In the genomic region with DNA sequence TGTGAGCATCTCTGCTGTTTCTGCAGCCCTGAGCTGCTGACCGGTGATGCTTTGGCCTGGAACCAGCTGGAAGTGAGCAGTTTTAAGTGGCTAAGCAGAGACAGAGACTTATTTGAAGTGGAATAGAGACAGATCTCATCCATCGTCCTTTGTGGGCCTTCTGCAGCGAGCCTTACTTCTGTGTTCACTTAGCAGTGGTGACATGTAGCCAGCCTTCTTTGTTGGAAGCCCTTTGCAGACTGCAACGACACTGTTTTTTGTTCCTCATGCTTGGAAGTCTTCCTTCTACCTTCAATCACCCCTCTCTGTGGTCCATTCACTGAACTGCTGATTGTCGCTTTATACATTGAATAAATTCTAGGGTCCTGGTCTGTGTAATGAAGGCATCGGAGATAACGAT, we compare ENCODE assay signal across 16 mouse cellular contexts. TPM values are rescaled to one million over a fixed set of nuclear protein-coding genes. Genes with fewer than 3 reads are reported as not detected.
DNase-seq lines count a peak whose midpoint lies in the region; ATAC-seq and TF ChIP-seq lines count a peak whose summit lies in the region.
"Had no signal": no experiment of that assay in that cellular context is flagged by ENCODE, and none has a peak within 500 bp of the region (broad histone marks: within the 10 kb centered on the region; RNA-seq: fewer than 3 reads in every experiment).

No protein-coding gene starts in this region.

- TF ChIP-seq CTCF in olfactory bulb, adult 2 months (IDR thresholded peaks at IDR 0.05; ENCODE audit: insufficient read depth, low read depth, low read length): no peak

- peak overlapping the region; percentile 33; the same call in 1 of the 2 replicates for H3K27ac ChIP-seq in forebrain, embryonic 14.5 days (ENCODE audit: low read depth, low read length)
- H3K27ac ChIP-seq in forebrain, embryonic 11.5 days (ENCODE audit: low read depth, low read length): no peak overlapping the region
- H3K27ac ChIP-seq in neural tube, embryonic 13.5 days (replicated peaks): peak overlapping the region; percentile 38
- H3K27ac ChIP-seq in limb, embryonic 11.5 days (replicated peaks; ENCODE audit: low read depth, low read length): no peak overlapping the region
- H3K27ac ChIP-seq in olfactory bulb, adult 2 months (ENCODE audit: insufficient read depth, low read depth, low read length): 0 out of 2 replicates have a peak overlapping the region, but pooled peaks have one; percentile 29
- H3K27ac ChIP-seq: liver, embryonic 12.5 days; lung, embryonic 15.5 days had no signal

- no peak for DNase-seq in forebrain, embryonic 14.5 days (ENCODE audit: low spot score)
- no peak for DNase-seq in forebrain, embryonic 11.5 days (ENCODE audit: low spot score)
- no peak for DNase-seq in neural tube, embryonic 10.5 days (ENCODE audit: extremely low spot score, low spot score)
- peak; percentile 28 for DNase-seq in limb, embryonic 11.5 days (ENCODE audit: low spot score)
- no peak for DNase-seq in right cerebral cortex, postnatal 14 days
- no peak for DNase-seq in thymus, postnatal 0 days (ENCODE audit: low spot score)
- DNase-seq: cerebellum, postnatal 14 days; gastrocnemius, postnatal 10 days; kidney, adult 2 months; kidney, postnatal 25 days; spleen, adult 18-20 months; thymus, adult 18-20 months had no signal

- H3K27me3 ChIP-seq in forebrain, embryonic 14.5 days (replicated peaks; ENCODE audit: control insufficient read depth, insufficient read depth, low read length): no peaks in the 10 kb centered on the region
- no peaks in the 10 kb centered on the region for H3K27me3 ChIP-seq in forebrain, embryonic 11.5 days (ENCODE audit: control insufficient read depth, insufficient read depth, low read length)
- H3K27me3 ChIP-seq in neural tube, embryonic 13.5 days: no peaks in the 10 kb centered on the region
- H3K27me3 ChIP-seq in limb, embryonic 11.5 days (ENCODE audit: control insufficient read depth, insufficient read depth, low read length): no peaks in the 10 kb centered on the region
- H3K27me3 ChIP-seq: liver, embryonic 12.5 days; lung, embryonic 15.5 days had no signal

- WGBS in forebrain, embryonic 14.5 days: 27% methylated on average over 7 of the region's 7 CpGs
- WGBS in forebrain, embryonic 11.5 days: 57% methylated on average over 7 of the region's 7 CpGs
- WGBS in neural tube, embryonic 13.5 days: 72% methylated on average over 7 of the region's 7 CpGs
- WGBS in limb, embryonic 11.5 days: 65% methylated on average over 7 of the region's 7 CpGs
- WGBS in olfactory bulb, adult 2 months: 30% methylated on average over 7 of the region's 7 CpGs

- H3K9ac ChIP-seq in forebrain, embryonic 14.5 days (ENCODE audit: low read length): peak overlapping the region; percentile 41
- H3K9ac ChIP-seq in forebrain, embryonic 11.5 days (ENCODE audit: low read length): no peak overlapping the region
- no peak overlapping the region for H3K9ac ChIP-seq in neural tube, embryonic 13.5 days
- H3K9ac ChIP-seq in limb, embryonic 11.5 days (ENCODE audit: low read length): no peak overlapping the region
- H3K9ac ChIP-seq: liver, embryonic 12.5 days; lung, embryonic 15.5 days had no signal

- H3K36me3 ChIP-seq in forebrain, embryonic 14.5 days (ENCODE audit: control insufficient read depth, insufficient read depth, low read length): no peaks in the 10 kb centered on the region
- H3K36me3 ChIP-seq in forebrain, embryonic 11.5 days (ENCODE audit: control insufficient read depth, insufficient read depth, low read length): no peaks in the 10 kb centered on the region
- H3K36me3 ChIP-seq in neural tube, embryonic 13.5 days: no peaks in the 10 kb centered on the region
- no peaks in the 10 kb centered on the region for H3K36me3 ChIP-seq in limb, embryonic 11.5 days (ENCODE audit: control insufficient read depth, insufficient read depth, low read length)
- H3K36me3 ChIP-seq: liver, embryonic 12.5 days; lung, embryonic 15.5 days had no signal

- ATAC-seq in forebrain, embryonic 14.5 days: peak; percentile 4; the same call in 1 of the 2 replicates
- ATAC-seq in forebrain, embryonic 11.5 days (replicated peaks; ENCODE audit: low FRiP score): no peak
- 0 out of 2 replicates have a peak, but pooled peaks have one; percentile 32 for ATAC-seq in neural tube, embryonic 13.5 days (ENCODE audit: low read depth)
- no peak for ATAC-seq in limb, embryonic 11.5 days (ENCODE audit: insufficient number of reproducible peaks, low FRiP score, low TSS enrichment, low read depth)
- ATAC-seq: liver, embryonic 12.5 days had no signal

- H3K9me3 ChIP-seq in forebrain, embryonic 14.5 days (replicated peaks; ENCODE audit: control insufficient read depth, low read length): no peaks in the 10 kb centered on the region
- H3K9me3 ChIP-seq in forebrain, embryonic 11.5 days (ENCODE audit: control insufficient read depth, low read length): no peaks in the 10 kb centered on the region
- H3K9me3 ChIP-seq in neural tube, embryonic 13.5 days: no peaks in the 10 kb centered on the region
- no peaks in the 10 kb centered on the region for H3K9me3 ChIP-seq in limb, embryonic 11.5 days (ENCODE audit: control insufficient read depth, low read length)
- H3K9me3 ChIP-seq: liver, embryonic 12.5 days; lung, embryonic 15.5 days had no signal

- TF ChIP-seq POLR2A in olfactory bulb, adult 2 months (IDR thresholded peaks at IDR 0.05; ENCODE audit: insufficient read depth, low read depth, low read length): no peak

- 0 out of 2 replicates have a peak overlapping the region, but pooled peaks have one; percentile 3 for H3K4me2 ChIP-seq in forebrain, embryonic 14.5 days (ENCODE audit: low read length)
- no peak overlapping the region for H3K4me2 ChIP-seq in forebrain, embryonic 11.5 days (ENCODE audit: low read depth, low read length, severe bottlenecking)
- H3K4me2 ChIP-seq in neural tube, embryonic 13.5 days: no peak overlapping the region
- no peak overlapping the region for H3K4me2 ChIP-seq in limb, embryonic 11.5 days (ENCODE audit: low read depth, severe bottlenecking)
- H3K4me2 ChIP-seq: liver, embryonic 12.5 days; lung, embryonic 15.5 days had no signal

- H3K4me1 ChIP-seq in forebrain, embryonic 14.5 days (ENCODE audit: control insufficient read depth, insufficient read depth, low read length): peaks cover 12% of the 10 kb centered on the region
- H3K4me1 ChIP-seq in forebrain, embryonic 11.5 days (replicated peaks; ENCODE audit: control insufficient read depth, insufficient read depth, low read length): 0 out of 2 replicates have a peak, but pooled peaks cover 1% of the 10 kb centered on the region
- H3K4me1 ChIP-seq in neural tube, embryonic 13.5 days (replicated peaks): peaks cover 13% of the 10 kb centered on the region
- peaks cover 15% of the 10 kb centered on the region for H3K4me1 ChIP-seq in limb, embryonic 11.5 days (ENCODE audit: control insufficient read depth, insufficient read depth, low read length)
- H3K4me1 ChIP-seq in olfactory bulb, adult 2 months (ENCODE audit: control insufficient read depth, insufficient read depth, low read length): peaks cover 5% of the 10 kb centered on the region
- H3K4me1 ChIP-seq: liver, embryonic 12.5 days had no signal

- no peak overlapping the region for H3K4me3 ChIP-seq in forebrain, embryonic 14.5 days (ENCODE audit: low read depth, low read length)
- no peak overlapping the region for H3K4me3 ChIP-seq in forebrain, embryonic 11.5 days (ENCODE audit: low read depth, low read length)
- no peak overlapping the region for H3K4me3 ChIP-seq in neural tube, embryonic 13.5 days
- no peak overlapping the region for H3K4me3 ChIP-seq in limb, embryonic 11.5 days (ENCODE audit: low read depth, low read length)
- no peak overlapping the region for H3K4me3 ChIP-seq in olfactory bulb, adult 2 months (ENCODE audit: insufficient read depth, low read depth, low read length)
- H3K4me3 ChIP-seq: liver, embryonic 12.5 days; lung, embryonic 15.5 days had no signal

RNA-seq across cellular contexts. Expression of a gene that starts 18.5 kb away (rescaled TPM):
- 81.3 and 106 TPM in 2 replicates for polyA plus RNA-seq in forebrain, embryonic 14.5 days (2014; fragmentation: Nextera tagmentation; extraction: Ambion mirVana)
- 6.6 and 7.4 TPM in 2 replicates for polyA plus RNA-seq in forebrain, embryonic 11.5 days (2014; fragmentation: Nextera tagmentation; extraction: Ambion mirVana)
- polyA plus RNA-seq in neural tube, embryonic 13.5 days (2015; fragmentation: Nextera tagmentation; extraction: Ambion mirVana): 7.9 and 9.2 TPM in 2 replicates
- polyA plus RNA-seq in limb, embryonic 11.5 days (2014; fragmentation: Nextera tagmentation; extraction: Ambion mirVana): 8.3 and 8.4 TPM in 2 replicates
- 254 TPM in 1 of 2 replicates, not detected in the other for polyA plus RNA-seq in olfactory bulb, adult 2 months (2012; ENCODE audit: insufficient read depth, insufficient read length, low replicate concordance, missing spikeins)
- polyA plus RNA-seq in thymus, postnatal 0 days (2015; fragmentation: Nextera tagmentation; extraction: Ambion mirVana): 0.49 and 0.51 TPM in 2 replicates

Comparison
In these comparisons a context has a peak if more than half of its experiments do, and no peak if none do; other contexts are left out.
1. ATAC-seq: peak in forebrain, embryonic 14.5 days (single experiment) and neural tube, embryonic 13.5 days (single experiment); none in forebrain, embryonic 11.5 days (single experiment) and limb, embryonic 11.5 days (single experiment).
2. H3K27ac ChIP-seq: peak in forebrain, embryonic 14.5 days (single experiment), neural tube, embryonic 13.5 days (single experiment) and olfactory bulb, adult 2 months (single experiment); none in forebrain, embryonic 11.5 days (single experiment) and limb, embryonic 11.5 days (single experiment).